Mouse (Mus musculus) Patski (cell line): ENCODE measurements around the gene Ticam1. TPM values are rescaled to one million over a fixed set of nuclear protein-coding genes. Genes with fewer than 3 reads are reported as not detected.

ENCODE experiments used
- ATAC-seq: fragments of 100-300 bp; one replicate; pipeline ENCODE4 v1.8.0; 2021
- CTCF ChIA-PET: fragments of 350-600 bp; sonication (Branson Sonifier 250); formaldehyde crosslinking; loops from one replicate; lab custom pipeline; 2022; ENCODE audit warnings: inconsistent platforms; lab: Charles Lee
- POLR2A ChIA-PET: fragments of 350-600 bp; sonication (Branson Sonifier 250); formaldehyde crosslinking; loops from one replicate; lab custom pipeline; 2022; ENCODE audit warnings: antibody characterized with exemption, inconsistent platforms; lab: Charles Lee
- DNase-seq: peaks from one replicate; pipeline ENCODE4 v3.0.0-alpha.2; 2011; ENCODE audit warnings: low read depth, low spot score
- H3K27me3 ChIP-seq: fragments of 371-371 bp; one replicate; pipeline ENCODE4 v1.5.1; 2021
- CTCF ChIP-seq: fragments of 100-300 bp; IDR thresholded peaks from one replicate; pipeline ENCODE4 v1.5.1; 2021
- in situ Hi-C: fragments of 300-500 bp; cut with MboI; formaldehyde crosslinking; loops from 3 replicates; pipeline ENCODE4 v1.11.1; 2018; ENCODE audit warnings: low pct_unique_long_range_greater_than_20kb, mixed read lengths
- polyA plus RNA-seq: library from polyadenylated mRNA; unstranded; gene quantifications from one replicate; pipeline ENCODE4 v1.2.3, GENCODE M21; 2021

Gene Ticam1
- polyA plus RNA-seq, 1 experiment from 2014 or later: 23.9 TPM

- H3K27me3 ChIP-seq: peaks cover 8% of the 10 kb centered on the region
- TF ChIP-seq CTCF: no peak
- ChIA-PET POLR2A (interaction anchor here (0.7 kb wide), 1 partner anchor 42 kb away, joined by 3 read pairs; no protein-coding TSS in a partner anchor), CTCF (no interaction called here)
- in situ Hi-C loops: no loop called here
- no peak for ATAC-seq
- no peak for DNase-seq
Measured at GRCm38 (mm10) chr17:56233818-56234469, 42.6 kb downstream of the Ticam1 start.

GRCm38 (mm10) chr17:56233389-56233788, 43.2 kb downstream of the Ticam1 start:
- in situ Hi-C loops: no loop called here
- DNase-seq (no peak), ATAC-seq (no peak)
- ChIA-PET CTCF (no interaction called here), POLR2A (interaction anchor here (0.7 kb wide), 1 partner anchor 41 kb away, joined by 3 read pairs; no protein-coding TSS in a partner anchor)
- no peak for TF ChIP-seq CTCF
- peaks cover 8% of the 10 kb centered on the region for H3K27me3 ChIP-seq

GRCm38 (mm10) chr17:56229943-56230342, 46.6 kb downstream of the Ticam1 start:
- ChIA-PET CTCF (no interaction called here), POLR2A (no interaction called here)
- no peak for ATAC-seq
- in situ Hi-C loops: no loop called here
- TF ChIP-seq CTCF: no peak
- peaks cover 14% of the 10 kb centered on the region for H3K27me3 ChIP-seq
- no peak for DNase-seq

- CTCF ChIA-PET: interaction anchor here (0.9 kb wide), 1 partner anchor 29 kb away, joined by 5 read pairs; no protein-coding TSS in a partner anchor
- H3K27me3 ChIP-seq: peaks cover 11% of the 10 kb centered on the region
- ATAC-seq (no peak), DNase-seq (no peak)
- POLR2A ChIA-PET: no interaction called here
- in situ Hi-C loops: no loop called here
- no peak for TF ChIP-seq CTCF
Measured at GRCm38 (mm10) chr17:56226566-56226965, 50.0 kb downstream of the Ticam1 start.

GRCm38 (mm10) chr17:56224916-56225315, 51.7 kb downstream of the Ticam1 start:
- DNase-seq: no peak
- POLR2A ChIA-PET: no interaction called here
- in situ Hi-C loops: no loop called here
- no peak for ATAC-seq
- H3K27me3 ChIP-seq: peaks cover 11% of the 10 kb centered on the region
- CTCF ChIA-PET: no interaction called here
- TF ChIP-seq CTCF: no peak

- H3K27me3 ChIP-seq: no peaks in the 10 kb centered on the region
- TF ChIP-seq CTCF: no peak
- CTCF ChIA-PET: interaction anchor here (1.0 to 3.0 kb wide), 5 partner anchors 12 to 35 kb away, joined by 3 to 24 read pairs (median 4); partner anchors contain the start of gene Fem1a
- no peak for ATAC-seq
- POLR2A ChIA-PET: interaction anchor here (1.1 to 3.1 kb wide), 3 partner anchors 13 to 36 kb away, joined by 3 to 26 read pairs (median 4); partner anchors contain the start of gene Fem1a
- no peak for DNase-seq
- in situ Hi-C loops: no loop called here
Measured at GRCm38 (mm10) chr17:56219805-56220204, 56.8 kb downstream of the Ticam1 start.

Other genes starting within 250 kb of the Ticam1 start
- 85.2 TPM for gene Sh3gl1, start 240.2 kb downstream of the Ticam1 start, polyA plus RNA-seq
- 18.0 TPM for gene Chaf1a, start 236.3 kb downstream of the Ticam1 start, polyA plus RNA-seq
- gene Ubxn6, start 201.8 kb downstream of the Ticam1 start, polyA plus RNA-seq: 66.0 TPM
- gene Hdgfl2, start 197.2 kb downstream of the Ticam1 start, polyA plus RNA-seq: 117 TPM
- 7.1 TPM for gene Plin4, start 167.0 kb downstream of the Ticam1 start, polyA plus RNA-seq
- 0.55 TPM for gene Plin5, start 159.2 kb downstream of the Ticam1 start, polyA plus RNA-seq
- gene Lrg1, start 154.8 kb downstream of the Ticam1 start, polyA plus RNA-seq: 0.08 TPM
- 2.0 TPM for gene Sema6b, start 136.4 kb downstream of the Ticam1 start, polyA plus RNA-seq
- gene Tnfaip8l1, start 114.3 kb downstream of the Ticam1 start, polyA plus RNA-seq: 2.0 TPM
- gene Mydgf, start 92.9 kb downstream of the Ticam1 start, polyA plus RNA-seq: 96.5 TPM
- 58.5 TPM for gene Dpp9, start 57.9 kb downstream of the Ticam1 start, polyA plus RNA-seq
- gene Fem1a, start 20.0 kb downstream of the Ticam1 start, polyA plus RNA-seq: 17.2 TPM
- gene Plin3, start 16.1 kb upstream of the Ticam1 start, polyA plus RNA-seq: 82.5 TPM
- not detected for gene Arrdc5, start 23.5 kb upstream of the Ticam1 start, polyA plus RNA-seq
- 44.3 TPM for gene Uhrf1, start 26.5 kb upstream of the Ticam1 start, polyA plus RNA-seq
- gene Kdm4b, start 49.3 kb upstream of the Ticam1 start, polyA plus RNA-seq: 29.1 TPM
- gene Ptprs, start 199.7 kb upstream of the Ticam1 start, polyA plus RNA-seq: 240 TPM
- gene Znrf4, start 235.6 kb upstream of the Ticam1 start, polyA plus RNA-seq: not detected